Mouse (Mus musculus) ovary, postnatal 14 days (tissue): ENCODE data around the gene Eya2.
"Not testable (repeated sequence)": the region's sequence is repeated elsewhere in the genome, so short reads cannot be mapped to it uniquely, and the experiment has no call there.

Experiments used
- DNase-seq: peaks from one replicate; pipeline ENCODE4 v3.0.0; 2022; ENCODE audit warnings: low spot score

The Eya2 gene

DNA sequence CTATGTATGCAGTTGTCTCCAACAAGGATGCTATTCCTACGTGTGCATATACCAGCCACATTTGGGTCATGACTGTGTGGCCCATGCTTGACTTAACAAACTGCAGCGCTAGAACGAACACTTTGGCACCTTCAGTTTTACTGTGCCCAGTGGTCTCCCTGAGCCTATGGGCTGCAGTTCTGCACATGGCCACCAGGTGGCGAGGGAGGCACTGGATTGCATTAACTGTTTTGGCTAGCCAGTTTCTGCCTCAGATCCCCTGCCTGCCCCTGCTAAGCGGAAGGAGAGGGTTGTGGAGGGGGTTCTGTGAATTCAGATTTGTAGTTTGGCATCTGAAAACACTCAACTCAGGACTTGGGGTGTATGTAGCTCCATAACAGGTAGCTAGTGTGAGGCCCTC lies 187.5 kb downstream of the Eya2 start:
- DNase-seq: peak; percentile 83

DNA sequence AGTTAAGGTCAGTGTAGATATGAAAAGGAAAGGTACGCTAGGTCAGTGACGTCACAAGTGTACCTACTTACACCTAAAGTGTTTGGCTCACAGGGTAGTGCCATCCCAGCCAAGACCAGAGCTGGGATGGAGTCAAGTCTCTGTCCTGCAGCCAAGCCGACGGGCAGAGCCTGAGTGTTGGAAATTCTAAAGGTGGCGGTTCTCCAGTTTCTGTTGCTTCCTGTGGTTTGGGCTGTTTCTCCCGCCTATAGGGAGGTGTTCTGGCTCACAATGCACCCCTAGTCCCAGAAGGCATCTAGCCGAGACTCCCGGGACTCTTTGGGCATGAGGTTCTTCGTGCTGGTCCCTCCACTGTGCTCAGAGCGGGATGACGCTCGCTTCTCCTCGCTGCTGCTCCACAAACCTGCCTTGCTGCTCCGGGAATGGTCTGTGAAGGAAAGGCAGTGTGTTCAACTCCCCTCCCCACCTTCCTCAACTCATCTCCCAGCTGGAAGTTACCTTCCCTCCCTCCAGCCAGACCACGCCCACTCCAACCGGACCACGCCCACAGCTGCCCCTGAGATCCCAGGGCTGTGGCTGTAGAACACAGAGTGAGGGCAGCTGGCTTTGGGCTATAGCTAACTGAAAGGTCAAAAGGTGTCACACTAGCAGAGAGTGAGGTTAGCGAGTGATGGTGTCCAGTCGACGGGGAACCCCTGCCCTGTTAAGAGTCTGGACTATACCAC lies 190.6 kb downstream of the Eya2 start:
- no peak for DNase-seq

DNA sequence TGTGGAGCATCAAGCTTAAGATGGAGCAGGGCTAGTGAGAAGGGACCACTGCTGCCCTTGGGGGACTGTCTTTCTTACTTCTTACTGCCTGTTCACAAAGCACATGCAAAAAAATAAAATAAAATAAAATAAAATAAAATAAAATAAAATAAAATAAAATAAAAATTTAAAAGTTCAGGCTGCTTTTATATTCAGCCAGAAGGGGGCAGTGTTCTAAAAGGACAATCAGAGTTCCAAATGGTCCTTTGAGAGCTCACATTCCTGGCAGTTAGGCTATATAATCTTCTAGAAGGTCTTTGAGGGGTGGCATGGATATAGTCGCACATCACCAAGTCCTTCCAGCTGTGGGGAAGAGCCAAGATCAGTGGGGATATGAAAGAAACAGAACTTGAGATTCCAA lies 191.6 kb downstream of the Eya2 start:
- no peak for DNase-seq

DNA sequence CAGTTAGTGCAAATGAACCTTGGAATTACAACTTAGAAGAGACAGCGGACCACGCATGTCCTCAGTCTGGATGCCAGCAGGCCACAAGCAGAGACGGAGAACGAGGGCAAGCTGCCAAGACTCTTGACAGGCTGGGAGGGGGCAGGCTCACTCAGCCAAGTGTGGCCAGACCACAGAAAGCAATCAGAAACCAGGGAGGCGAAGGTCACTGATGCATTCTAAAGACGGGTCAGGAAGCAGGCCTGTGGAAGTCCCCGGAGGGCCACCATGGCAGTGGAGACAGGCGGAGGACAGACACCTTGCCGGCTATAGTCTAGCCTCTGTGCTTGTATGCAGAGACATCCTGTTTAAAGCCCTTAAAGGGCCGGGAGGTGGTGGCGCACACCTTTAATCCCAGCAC lies 193.2 kb downstream of the Eya2 start:
- DNase-seq: peak; percentile 73

DNA sequence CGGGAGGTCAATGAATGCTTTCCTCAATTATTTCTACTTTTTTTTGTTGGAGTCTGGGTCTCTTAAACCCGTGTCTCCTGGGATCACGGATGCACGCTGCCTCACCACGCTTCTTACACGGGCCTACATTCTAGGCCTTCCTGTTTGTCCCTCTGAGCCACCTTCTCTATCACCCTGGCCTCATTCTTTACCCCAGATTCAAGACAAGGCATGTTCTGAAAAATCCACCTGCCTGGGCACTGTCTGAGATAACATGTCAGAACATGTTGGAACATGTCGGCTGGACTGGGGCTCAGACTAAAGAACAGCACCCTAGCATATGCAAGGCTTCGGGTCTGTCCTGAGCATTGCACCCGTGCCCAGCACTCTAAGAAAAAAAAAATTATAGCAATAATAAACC lies 194.0 kb downstream of the Eya2 start:
- no peak for DNase-seq

DNA sequence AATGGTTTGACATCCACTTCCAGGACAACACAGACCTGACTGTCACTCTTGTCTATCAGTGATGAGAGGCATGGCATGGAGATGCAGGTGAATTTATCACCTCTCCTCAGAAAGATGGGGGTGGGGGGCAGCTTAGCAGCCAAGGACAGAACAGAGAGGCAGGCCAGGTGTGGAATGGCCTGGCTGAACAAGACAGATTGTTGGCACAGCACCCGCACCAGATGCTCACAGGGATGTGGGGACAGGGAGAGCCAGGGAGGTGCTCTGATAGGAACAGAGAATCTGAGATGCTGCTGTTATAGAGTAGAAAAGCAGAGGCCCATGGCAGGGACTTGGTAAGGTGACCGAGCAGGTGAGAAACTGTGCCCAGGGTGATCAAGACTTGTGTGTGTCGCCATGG lies 194.8 kb downstream of the Eya2 start:
- no peak for DNase-seq

DNA sequence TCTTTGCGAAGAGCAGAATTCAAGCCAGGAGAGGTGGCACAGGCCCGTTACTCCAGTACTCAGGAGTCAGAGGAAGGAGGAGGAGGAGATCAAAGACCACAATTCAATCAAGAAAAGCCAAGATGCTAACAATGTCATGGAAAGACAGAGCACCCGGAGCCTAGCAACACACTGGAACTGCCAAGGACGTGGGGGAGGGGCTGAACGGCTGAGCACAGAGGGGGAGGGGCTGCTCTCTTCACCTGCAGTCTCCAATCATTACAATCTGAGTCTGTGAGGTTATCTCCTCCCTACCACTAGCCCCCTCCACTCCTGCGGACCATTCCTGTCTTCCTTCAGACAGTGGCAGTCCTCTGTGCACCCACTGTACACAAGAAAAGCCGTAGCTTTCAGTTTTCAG lies 196.2 kb downstream of the Eya2 start:
- DNase-seq: no peak

DNA sequence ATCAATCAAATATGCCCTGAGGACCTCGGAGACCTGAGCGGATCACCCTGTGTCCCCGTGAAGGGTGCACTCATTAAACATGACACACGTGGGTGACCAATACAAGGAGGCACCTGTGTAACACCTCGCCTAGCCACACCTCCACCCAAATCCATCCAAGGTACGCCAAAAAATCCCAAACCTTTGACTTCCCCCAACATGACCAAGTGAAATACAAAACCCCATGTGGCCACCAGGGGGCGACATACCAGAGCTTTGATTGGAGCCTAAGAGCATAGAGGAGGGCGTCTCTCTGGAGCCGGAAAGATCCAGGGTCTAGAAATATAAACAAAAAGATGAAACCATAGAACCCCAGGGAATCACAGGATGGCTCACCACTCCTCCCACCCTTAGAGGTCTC lies 196.8 kb downstream of the Eya2 start:
- DNase-seq: peak; percentile 42

DNA sequence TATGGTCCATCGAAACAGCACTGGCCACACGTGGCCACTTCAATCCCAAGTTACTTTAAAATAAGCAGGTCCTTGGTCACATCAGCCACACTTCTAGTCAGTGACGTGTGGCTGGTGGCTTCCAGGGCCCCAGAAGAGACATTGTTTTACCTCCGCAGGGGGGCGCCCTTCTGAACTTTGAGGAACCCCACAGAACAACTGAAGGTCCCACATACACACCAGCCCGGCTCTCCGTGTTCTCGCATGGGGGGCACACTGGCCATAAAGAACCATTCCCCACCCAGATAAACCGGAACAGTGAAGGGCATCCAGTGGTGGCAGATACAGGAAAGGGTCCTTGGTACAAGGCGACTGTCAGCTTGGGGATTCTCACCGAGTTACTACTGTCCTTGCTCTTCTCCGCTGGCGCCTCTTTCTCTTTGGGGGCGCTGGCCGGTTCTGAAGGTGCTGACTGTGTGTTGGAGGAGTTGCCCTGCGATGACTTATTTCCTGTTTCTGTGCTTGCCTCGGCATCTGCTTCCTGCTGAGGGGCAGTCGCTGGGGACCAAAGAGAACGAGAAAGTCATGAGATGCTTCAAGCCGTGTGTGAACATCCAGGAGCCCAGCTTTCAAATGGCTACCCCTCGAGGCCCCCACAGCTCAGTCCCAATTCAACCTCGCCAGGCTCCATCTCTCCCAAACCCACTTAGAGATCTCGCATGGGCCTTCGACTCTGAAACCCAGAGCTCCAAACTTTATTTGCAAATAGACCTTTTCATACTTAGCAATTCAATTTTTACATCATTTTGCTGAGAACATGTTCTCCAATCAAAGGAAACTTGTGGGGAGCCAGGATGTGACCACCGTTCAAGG lies 197.8 kb downstream of the Eya2 start:
- no peak for DNase-seq

DNA sequence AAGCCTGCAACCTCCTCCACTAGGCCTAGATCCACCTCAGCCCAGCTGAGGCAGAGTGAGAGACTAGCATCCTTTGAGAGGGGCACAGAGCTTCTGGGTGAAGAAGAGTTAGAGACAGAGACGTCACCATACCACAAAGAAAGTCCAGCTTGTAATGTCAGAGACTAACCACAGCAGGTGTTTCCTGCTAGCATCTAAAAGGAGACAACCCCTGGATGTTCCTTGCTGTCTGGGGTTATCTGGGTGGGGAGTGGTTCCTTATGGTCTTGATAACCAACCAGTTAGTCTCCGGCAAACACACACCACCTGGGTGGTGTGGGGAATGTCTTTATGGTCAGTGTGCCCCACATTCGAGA lies 198.4 kb downstream of the Eya2 start:
- no peak for DNase-seq

DNA sequence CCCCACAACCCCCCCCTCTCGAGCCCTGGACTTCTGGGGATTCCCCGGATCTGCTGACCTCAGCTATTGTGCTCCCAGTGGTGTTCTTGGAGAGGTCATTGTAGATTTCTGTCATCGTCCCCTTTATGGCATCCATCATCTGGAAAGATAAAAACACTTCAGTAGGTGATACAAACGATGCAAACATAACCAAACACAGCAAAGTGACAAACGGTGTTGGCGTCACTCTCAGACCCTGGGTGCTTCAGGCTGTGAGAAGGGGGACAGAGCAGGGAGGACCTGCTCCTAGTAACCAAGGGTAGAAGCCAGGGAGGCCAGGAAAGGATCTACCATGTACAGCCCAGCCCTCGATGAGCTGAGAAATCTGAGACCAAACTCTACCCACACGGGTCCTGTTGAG lies 203.0 kb downstream of the Eya2 start:
- DNase-seq: no peak

DNA sequence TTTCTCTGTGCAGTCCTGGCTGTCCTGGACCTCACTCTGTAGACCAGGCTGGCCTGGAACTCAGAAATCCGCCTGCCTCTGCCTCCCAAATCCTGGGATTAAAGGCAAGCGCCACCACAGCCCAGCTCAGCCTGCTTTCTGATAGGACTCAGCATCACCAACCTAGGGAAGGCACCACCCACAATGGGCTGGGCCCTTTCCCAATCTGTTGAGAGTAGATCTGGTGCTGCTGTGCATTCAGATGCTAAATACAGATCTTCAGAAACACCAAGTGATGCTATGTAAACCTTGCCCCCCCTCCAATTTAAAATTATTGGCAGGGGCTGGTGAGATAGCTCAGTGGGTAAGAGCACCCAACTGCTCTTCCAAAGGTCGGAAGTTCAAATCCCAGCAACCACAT lies 205.3 kb downstream of the Eya2 start:
- not testable (repeated sequence) for DNase-seq

DNA sequence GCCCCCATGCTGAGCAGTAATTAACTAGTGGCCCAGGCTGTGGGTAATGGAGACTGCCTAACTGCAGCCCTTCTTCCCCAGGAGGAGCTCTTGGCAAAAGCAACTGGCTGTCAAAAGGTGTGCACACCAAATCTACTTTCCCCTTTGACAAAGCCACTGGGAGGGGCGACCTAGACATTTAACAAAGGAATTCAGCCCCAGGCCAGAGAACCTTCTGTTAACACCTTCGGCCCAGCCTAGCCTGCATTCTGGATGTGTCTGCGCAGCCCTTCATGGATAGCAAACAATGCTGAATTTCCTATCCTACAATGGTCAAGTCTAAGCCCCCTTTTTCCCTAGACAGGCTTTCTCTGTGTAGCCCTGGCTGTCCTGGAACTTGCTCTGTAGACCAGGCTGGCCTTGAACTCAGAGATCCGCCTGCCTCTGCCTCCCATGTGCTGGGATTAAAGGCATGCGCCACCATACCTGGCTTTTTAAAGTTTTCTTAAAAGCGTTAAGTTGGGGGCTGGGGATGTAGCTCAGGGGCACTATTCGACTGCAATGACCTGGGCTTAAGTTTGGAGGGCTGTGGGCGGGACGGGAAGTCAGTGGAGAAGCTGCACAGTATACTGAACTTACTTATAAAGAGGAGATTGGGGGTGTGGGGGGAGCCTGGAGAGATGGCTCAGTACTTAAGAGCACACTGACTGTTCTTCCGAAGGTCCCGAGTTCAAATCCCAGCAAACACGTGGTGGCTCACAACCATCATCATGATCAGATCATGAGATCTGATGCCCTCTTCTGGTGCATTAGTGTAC lies 213.5 kb downstream of the Eya2 start:
- DNase-seq: no peak

DNA sequence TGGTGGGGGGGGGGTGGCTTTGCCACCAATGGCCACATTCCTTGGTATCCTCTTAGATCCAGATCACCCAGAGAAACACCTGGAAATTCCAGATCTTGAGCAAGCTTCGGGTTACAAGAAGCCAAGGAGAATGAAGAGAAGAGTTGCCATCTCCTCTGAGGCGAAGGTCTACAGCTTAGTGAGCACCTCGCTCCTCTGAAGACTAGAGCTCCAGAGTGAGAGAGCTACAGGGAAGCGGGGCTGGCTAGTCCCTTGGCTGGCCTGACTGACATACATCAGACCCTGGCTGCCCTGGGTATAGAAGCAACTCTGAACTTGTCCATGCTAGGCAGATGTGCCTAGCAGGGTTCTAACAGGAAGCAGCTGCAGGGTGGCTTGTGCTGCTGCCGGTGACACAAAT lies 214.3 kb downstream of the Eya2 start:
- no peak for DNase-seq

DNA sequence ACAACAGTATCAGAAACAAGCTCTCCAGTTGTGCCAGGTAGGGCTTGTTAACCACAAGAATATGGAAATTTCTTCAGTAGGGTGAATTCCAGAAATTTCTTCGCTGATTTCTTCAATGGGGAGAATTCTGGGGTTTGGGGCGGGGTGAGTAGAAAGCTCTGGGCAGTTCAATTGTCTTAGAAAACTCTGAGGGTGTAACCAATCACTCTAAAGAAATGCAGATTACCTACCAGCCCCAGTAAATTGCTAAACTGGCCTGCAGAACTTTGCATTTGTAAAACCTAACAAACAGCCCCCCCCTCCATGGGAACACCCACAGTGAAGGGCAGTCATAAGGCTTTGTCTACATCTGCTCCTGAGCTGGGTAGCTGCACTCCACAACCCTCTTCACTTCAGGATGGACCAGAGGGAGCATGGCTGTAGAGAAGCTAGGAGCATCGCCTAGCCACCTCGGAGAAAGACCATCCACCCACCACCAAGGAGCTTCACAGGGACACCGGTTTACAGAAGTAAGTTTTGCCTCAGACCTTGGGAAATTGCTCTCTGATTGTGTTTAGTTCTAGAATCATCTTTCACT lies 215.2 kb downstream of the Eya2 start:
- DNase-seq: no peak

DNA sequence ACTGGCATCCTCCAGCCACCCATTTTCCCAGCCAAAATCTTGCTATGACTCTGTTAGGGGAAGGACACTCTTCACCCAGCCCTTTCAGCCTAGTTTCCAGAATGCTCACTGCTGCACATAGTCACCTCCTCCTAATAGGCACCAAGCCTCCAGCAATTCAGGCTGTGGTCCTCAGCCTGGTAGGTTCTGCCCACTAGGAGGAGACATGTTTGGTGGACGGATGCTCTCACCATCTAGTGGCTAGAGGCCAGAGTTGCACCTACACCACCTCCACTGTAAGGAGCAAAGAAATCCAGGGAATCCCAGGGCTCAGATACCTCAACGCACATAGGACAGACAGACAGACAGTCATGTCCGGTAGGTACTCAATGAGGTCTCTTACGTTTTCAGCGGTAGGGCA lies 216.7 kb downstream of the Eya2 start:
- DNase-seq: peak; percentile 57

DNA sequence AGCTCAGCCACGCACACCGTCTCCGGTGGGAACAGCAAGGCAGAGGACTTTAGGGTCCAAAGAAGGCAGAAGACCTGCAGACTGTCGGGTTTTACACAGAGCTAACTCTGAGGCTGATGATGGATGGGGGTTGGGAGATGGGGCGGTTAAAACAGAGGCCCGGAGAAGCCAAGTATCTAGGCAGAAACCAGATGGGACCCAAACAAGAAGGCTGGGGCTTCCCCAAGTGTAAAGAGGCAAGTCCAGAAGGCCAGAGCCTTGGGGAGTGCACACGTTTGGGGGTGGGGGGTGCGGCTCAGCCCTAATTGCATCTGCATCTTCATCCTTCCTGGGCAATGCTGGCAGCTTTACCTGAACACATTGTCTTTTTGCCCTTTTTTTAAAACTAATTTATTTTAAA lies 218.1 kb downstream of the Eya2 start:
- DNase-seq: no peak

DNA sequence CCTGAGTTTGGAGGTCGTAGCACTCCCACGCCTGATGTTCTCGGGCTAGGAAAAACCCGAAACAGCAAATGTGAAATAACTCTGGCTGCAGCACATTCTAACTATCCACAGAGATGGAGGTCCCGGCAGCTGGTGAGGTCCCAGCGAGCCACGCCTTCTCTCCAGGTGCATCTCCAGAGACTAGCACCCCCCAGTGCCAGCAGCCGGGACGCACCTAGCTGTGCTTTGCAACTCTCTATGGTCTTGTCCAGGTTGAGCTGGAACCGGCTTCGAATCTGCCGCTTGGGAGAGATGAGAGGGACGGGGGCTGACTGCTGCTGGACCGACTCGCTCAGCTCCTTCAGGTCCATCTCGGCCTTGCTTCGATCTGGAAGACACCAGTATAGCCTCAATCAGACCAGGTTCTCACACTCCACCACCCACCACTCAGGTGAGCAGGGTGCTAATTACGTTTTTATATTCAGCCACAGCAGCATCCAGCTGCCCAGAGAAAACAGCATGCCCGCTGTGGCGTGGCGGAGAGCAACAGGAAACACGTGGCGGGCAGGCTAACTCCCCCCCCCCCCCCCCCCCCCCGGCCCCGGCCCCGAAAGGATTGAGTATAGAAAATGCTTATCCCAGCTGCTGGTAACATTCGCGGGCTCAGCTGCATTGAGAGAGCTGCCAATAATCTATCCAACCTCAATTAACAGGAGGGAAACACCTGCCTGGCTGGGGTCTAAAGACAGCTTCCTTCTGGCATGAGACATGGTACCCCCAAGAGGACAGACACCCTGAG lies 220.5 kb downstream of the Eya2 start:
- no peak for DNase-seq

DNA sequence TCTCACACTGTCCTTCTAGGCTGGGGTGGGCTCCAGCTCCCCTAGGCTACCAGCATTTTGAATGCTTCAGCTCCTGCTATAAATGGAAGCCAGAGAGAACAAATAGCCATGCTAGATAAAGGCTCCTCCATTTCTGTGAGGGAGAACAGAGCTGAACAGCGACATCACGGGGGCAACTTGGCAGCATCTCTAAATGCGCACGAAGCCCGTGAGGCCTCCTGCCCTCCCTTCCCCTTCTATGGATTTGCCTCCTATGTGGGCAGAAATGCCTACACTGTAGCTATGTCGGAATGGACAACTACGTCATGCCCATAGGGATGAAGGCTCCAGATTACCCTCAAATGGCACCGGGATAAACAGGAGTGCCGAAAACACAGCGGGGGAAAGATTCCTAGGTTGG lies 222.6 kb downstream of the Eya2 start:
- no peak for DNase-seq

DNA sequence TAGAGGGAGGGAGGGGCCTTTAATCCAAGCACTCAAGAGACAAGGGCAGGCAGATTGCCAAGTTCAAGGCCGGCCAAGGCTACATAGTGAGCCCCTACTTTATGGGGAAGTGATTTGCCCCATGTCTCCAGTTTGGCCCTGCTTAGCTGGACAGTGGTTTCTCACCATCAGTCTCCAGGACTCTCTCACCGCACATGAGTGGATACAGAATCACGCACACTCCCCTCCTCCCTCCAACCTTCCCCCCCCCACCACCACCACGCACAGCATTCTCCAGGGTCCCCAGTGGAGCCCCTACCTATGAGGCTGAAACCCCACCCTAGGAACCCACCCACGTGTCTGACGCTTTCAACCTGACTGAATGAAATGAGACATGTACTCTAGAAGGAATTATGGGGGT lies 223.7 kb downstream of the Eya2 start:
- DNase-seq: no peak

DNA sequence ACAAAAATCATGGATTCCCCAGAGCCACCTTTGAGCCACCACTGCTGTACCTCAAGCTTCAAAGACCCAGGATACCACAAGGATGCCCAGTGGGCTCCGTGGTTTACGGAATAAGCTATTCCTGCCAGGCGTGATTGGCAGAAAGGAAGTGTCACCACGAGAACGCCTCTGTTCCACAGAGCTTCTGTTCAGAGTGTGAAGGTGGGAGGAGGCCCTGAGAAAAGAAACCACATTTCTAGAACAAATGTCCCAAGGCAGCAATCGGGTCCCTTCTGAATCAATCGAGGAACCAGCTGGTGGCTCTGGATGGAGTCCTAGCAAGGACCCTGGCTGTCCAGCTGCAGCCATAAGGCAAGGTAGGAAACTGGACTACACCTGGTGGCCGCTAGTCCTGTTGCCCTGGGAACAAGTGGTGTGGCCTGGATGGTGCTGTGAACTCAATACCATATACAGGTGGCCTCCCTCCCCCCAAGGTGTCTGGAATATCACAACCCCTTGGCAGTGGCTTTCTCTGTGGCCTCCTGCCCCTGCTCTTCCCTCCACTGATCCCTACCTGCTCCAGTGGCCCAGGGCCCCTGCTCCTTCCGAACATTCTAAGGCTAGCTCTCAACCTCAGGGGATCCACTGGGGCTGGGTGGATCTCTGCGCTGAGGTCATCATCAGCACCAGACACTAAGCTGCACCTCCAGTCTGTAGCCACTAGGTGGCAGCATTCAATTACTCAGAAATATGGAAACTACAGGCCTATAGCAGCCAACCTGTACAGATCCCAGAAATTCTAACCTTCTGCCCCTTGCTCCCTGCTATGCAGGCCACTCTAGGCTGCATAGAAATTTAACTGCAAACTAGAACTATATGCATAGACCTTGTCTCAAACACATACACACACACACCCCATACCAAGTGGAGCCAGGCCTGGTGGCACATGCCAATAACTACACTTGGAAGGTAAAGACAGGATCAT lies 224.4 kb downstream of the Eya2 start:
- peak; percentile 67 for DNase-seq
